Mouse (Mus musculus) hindbrain, embryonic 16.5 days (tissue): Measurements from ENCODE around the gene Uso1. TPM values are rescaled to one million over a fixed set of nuclear protein-coding genes. Genes with fewer than 3 reads are reported as not detected.

ENCODE experiments used
- ATAC-seq: fragments of 200-750 bp; cut with Nextera tagmentation; 2 replicates; pipeline ENCODE4 v1.8.0; 2017; ENCODE audit warnings: moderate TSS enrichment, moderate library complexity
- H3K27ac ChIP-seq: fragments of 300-500 bp; sonication (generic); 2 replicates; pipeline ENCODE4 v1.5.1; 2014; ENCODE audit warnings: low read depth, mild to moderate bottlenecking, control low read depth, low read length, moderate library complexity
- H3K27me3 ChIP-seq: fragments of 300-500 bp; sonication (generic); replicated peaks from 2 replicates; pipeline ENCODE4 v1.6.1; 2014; ENCODE audit warnings: low read length; ENCODE audit not compliant: control insufficient read depth, insufficient read depth
- H3K36me3 ChIP-seq: fragments of 300-500 bp; sonication (generic); 2 replicates; pipeline ENCODE4 v1.6.1; 2014; ENCODE audit warnings: mild to moderate bottlenecking, low read length, moderate library complexity, mixed read lengths; ENCODE audit not compliant: control insufficient read depth, insufficient read depth
- H3K4me1 ChIP-seq: fragments of 300-500 bp; sonication (generic); 2 replicates; pipeline ENCODE4 v1.6.1; 2014; ENCODE audit warnings: low read depth, low read length; ENCODE audit not compliant: control insufficient read depth, insufficient read depth
- H3K4me2 ChIP-seq: fragments of 300-500 bp; sonication (generic); 2 replicates; pipeline ENCODE4 v1.6.1; 2014; ENCODE audit warnings: mild to moderate bottlenecking, low read length, control low read depth, moderate library complexity
- H3K4me3 ChIP-seq: fragments of 300-500 bp; sonication (generic); 2 replicates; pipeline ENCODE4 v1.5.1; 2014; ENCODE audit warnings: mild to moderate bottlenecking, low read length, control low read depth, moderate library complexity
- H3K9ac ChIP-seq: fragments of 300-500 bp; sonication (generic); 2 replicates; pipeline ENCODE4 v1.6.1; 2014; ENCODE audit warnings: low read depth, mild to moderate bottlenecking, control low read depth, low read length, moderate library complexity
- H3K9me3 ChIP-seq: fragments of 300-500 bp; sonication (generic); 2 replicates; pipeline ENCODE4 v1.6.1; 2014; ENCODE audit warnings: mild to moderate bottlenecking, low read length, moderate library complexity; ENCODE audit not compliant: control insufficient read depth
- WGBS: fragments of 180-500 bp; shearing (Covaris S2); extraction: QIAGEN DNeasy Blood & Tissue Kit; methylation state at CpG from one replicate; pipeline ENCODE4 v1.1.7; 2014; 5-methylcytosine and 5-hydroxymethylcytosine counted together
- polyA plus RNA-seq: library from polyadenylated mRNA; unstranded; fragments of >200 nt; fragmentation: Nextera tagmentation; extraction: Ambion mirVana; gene quantifications from 2 replicates; pipeline ENCODE4 v1.2.1, GENCODE M21; 2015

Uso1 gene
- polyA plus RNA-seq, 1 experiment from 2014 or later: 35.7 TPM

DNA sequence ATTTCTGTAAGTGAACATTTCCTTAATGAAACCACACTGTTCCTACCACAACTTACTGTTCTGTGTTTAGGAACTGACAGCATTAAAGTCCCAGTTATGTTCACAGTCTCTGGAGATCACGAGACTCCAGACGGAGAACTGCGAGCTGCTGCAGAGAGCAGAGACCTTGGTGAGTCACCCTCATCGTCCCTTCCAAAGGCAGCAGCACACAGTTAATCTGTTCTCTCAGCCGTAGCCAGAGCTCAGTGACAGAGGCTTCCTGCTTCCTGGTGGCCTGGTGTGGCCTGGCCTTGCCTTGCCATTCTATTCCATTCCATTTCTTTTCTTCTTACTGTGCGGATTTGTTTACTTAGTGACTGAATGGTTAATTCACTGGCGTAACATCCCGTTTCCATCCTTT, 60.5 kb downstream of the Uso1 start:
- no peak overlapping the region for H3K9ac ChIP-seq
- no peak overlapping the region for H3K27ac ChIP-seq
- no peak overlapping the region for H3K4me3 ChIP-seq
- no peak overlapping the region for H3K4me2 ChIP-seq
- peaks cover 6% of the 10 kb centered on the region; the same call in 1 of the 2 replicates for H3K4me1 ChIP-seq
- ATAC-seq: no peak
- H3K9me3 ChIP-seq: no peaks in the 10 kb centered on the region
- no peaks in the 10 kb centered on the region for H3K27me3 ChIP-seq
- H3K36me3 ChIP-seq: peaks cover 27% of the 10 kb centered on the region
- 75% methylated on average over 8 of the region's 8 CpGs for WGBS

- H3K4me3 ChIP-seq: no peak overlapping the region
- H3K36me3 ChIP-seq: peaks cover 24% of the 10 kb centered on the region
- no peaks in the 10 kb centered on the region for H3K4me1 ChIP-seq
- H3K27ac ChIP-seq: no peak overlapping the region
- no peak overlapping the region for H3K4me2 ChIP-seq
- H3K9ac ChIP-seq: no peak overlapping the region
- no peak for ATAC-seq
- WGBS: 93% methylated on average over 6 of the region's 6 CpGs
- H3K27me3 ChIP-seq: no peaks in the 10 kb centered on the region
- H3K9me3 ChIP-seq: no peaks in the 10 kb centered on the region
Observed at GRCm38 (mm10) chr5:92204162-92205036, 66.7 kb downstream of the Uso1 start.

- ATAC-seq: no peak
- H3K36me3 ChIP-seq: peaks cover 21% of the 10 kb centered on the region; the same call in 1 of the 2 replicates
Observed at GRCm38 (mm10) chr5:92205184-92205583, 67.4 kb downstream of the Uso1 start.

GRCm38 (mm10) chr5:92205706-92206105, 68.0 kb downstream of the Uso1 start:
- H3K4me1 ChIP-seq: no peaks in the 10 kb centered on the region
- no peak overlapping the region for H3K27ac ChIP-seq
- H3K4me3 ChIP-seq: no peak overlapping the region
- H3K9me3 ChIP-seq: no peaks in the 10 kb centered on the region
- no peaks in the 10 kb centered on the region for H3K27me3 ChIP-seq
- H3K4me2 ChIP-seq: no peak overlapping the region
- WGBS: 85% methylated on average over 5 of the region's 5 CpGs
- H3K36me3 ChIP-seq: peaks cover 19% of the 10 kb centered on the region; the same call in 1 of the 2 replicates
- H3K9ac ChIP-seq: no peak overlapping the region
- ATAC-seq: no peak

More at GRCm38 (mm10) chr5:92205184-92205583, 67.4 kb downstream of the Uso1 start:
- Histone ChIP-seq H3K4me3 (no peak overlapping the region), H3K9me3 (no peaks in the 10 kb centered on the region), H3K4me2 (no peak overlapping the region), H3K27ac (no peak overlapping the region), H3K27me3 (no peaks in the 10 kb centered on the region), H3K4me1 (no peaks in the 10 kb centered on the region), H3K9ac (no peak overlapping the region)
- WGBS: 87% methylated on average over 7 of the region's 7 CpGs

DNA sequence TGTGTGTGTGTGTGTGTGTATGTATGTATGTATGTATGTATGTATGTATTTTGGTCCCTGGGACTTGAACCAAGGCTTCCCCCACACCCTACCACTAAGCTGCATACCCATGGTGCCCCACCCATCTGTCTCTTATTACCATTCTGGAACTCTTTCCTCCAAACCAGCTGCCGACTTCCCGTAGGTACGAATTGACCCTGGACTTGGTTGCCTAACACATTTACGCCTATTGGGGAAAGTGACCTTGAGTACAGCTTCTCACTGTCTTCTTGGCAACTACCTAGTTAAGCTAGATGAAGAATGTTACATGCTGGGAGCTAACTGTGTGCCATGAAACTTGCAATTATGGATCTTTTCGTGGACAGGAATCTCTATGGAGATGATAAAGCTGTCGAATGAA, 68.4 kb downstream of the Uso1 start:
- no peak overlapping the region for H3K27ac ChIP-seq
- WGBS: 97% methylated on average over 6 of the region's 6 CpGs

DNA sequence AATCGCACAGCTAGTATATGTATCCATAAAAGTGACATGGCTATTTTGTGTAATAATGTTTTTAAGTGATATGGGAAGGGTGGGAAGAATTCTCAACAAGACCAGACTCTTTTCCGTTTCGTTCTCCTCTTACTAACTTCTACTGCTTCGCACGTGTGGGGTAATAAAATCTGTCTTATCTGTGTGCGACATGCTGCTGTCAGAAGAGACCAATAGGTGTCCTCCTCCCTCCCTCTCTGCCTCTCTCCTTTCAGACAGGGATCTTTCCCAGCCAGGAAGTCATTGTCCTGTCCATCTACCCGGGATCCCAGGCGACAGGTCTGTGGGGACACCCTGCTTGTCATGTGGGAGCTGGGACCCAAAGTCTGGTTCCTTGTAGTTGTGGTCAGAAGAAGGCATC, 72.5 kb downstream of the Uso1 start:
- no peak overlapping the region for H3K9ac ChIP-seq
- H3K4me1 ChIP-seq: no peaks in the 10 kb centered on the region
- no peaks in the 10 kb centered on the region for H3K27me3 ChIP-seq
- H3K4me2 ChIP-seq: no peak overlapping the region
- no peaks in the 10 kb centered on the region for H3K36me3 ChIP-seq
- WGBS: 77% methylated on average over 8 of the region's 8 CpGs
- H3K27ac ChIP-seq: no peak overlapping the region
- H3K9me3 ChIP-seq: no peaks in the 10 kb centered on the region
- H3K4me3 ChIP-seq: no peak overlapping the region
- ATAC-seq: no peak

More for the DNA sequence above, 68.4 kb downstream of the Uso1 start:
- Histone ChIP-seq H3K9ac (no peak overlapping the region), H3K36me3 (peaks cover 17% of the 10 kb centered on the region; the same call in 1 of the 2 replicates), H3K4me2 (no peak overlapping the region), H3K9me3 (no peaks in the 10 kb centered on the region), H3K4me3 (no peak overlapping the region), H3K27me3 (no peaks in the 10 kb centered on the region), H3K4me1 (no peaks in the 10 kb centered on the region)
- no peak for ATAC-seq

GRCm38 (mm10) chr5:92212231-92212630, 74.5 kb downstream of the Uso1 start:
- 92% methylated on average over 4 of the region's 4 CpGs for WGBS
- Histone ChIP-seq H3K27me3 (no peaks in the 10 kb centered on the region), H3K27ac (no peak overlapping the region), H3K4me1 (no peaks in the 10 kb centered on the region), H3K9me3 (no peaks in the 10 kb centered on the region), H3K4me3 (no peak overlapping the region), H3K36me3 (no peaks in the 10 kb centered on the region), H3K9ac (no peak overlapping the region), H3K4me2 (no peak overlapping the region)
- no peak for ATAC-seq

- 96% methylated on average over 4 of the region's 4 CpGs for WGBS
- H3K9me3 ChIP-seq: no peaks in the 10 kb centered on the region
- no peak within 1 kb of the TSS for H3K4me3 ChIP-seq
- no peaks in the 10 kb centered on the region for H3K27me3 ChIP-seq
- no peak within 1 kb of the TSS for H3K9ac ChIP-seq
- peaks cover 4% of the 10 kb centered on the region for H3K4me1 ChIP-seq
- no peak within 1 kb of the TSS for H3K27ac ChIP-seq
- no peak for ATAC-seq
- no peaks in the 10 kb centered on the region for H3K36me3 ChIP-seq
- H3K4me2 ChIP-seq: no peak within 1 kb of the TSS
Observed at GRCm38 (mm10) chr5:92215308-92215707, 77.6 kb downstream of the Uso1 start, which contains the start of gene U90926. U90926 (minus strand) TSS chr5:92215408.

DNA sequence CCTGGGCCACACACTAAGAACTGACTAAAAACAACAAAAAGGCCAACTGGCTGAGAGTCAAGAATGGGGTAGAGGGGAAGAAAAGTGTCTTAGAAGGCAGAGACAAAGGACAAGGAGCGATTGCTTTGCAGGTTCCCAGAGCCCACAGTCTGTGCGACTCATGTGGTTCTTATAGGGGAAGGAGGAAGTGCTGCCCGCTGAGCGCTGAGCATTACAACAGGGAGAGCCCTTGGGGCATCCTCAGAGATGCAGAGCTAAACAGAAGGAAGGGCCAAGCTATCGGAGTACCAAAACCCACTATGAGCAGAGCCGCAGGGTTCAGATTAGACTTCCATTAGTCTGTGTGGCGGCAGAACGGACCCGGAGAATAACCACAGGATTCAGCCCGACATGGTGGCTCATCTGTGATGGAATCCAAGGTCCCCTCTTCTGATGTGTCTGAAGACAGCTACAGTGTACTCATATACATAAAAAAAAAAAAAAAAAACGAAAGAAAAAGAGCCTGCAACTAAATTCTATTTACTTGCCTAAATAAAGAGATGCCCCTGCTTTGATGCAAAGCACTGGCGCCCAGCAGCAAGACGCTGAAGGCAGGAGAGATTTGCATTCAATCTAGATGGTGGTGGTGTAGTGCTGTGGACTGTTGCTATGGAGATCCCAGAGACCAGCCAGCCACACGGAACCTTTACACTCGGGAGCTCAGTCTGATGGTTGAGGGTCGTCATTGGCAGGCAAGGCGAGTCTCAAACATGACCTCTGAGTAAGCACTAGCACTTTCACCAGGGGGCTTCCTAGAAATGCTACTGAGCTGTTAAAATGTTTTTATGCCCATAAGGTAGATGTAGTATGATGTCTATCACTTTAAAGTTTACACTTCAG, 81.4 kb downstream of the Uso1 start:
- H3K4me3 ChIP-seq: no peak overlapping the region
- no peak overlapping the region for H3K9ac ChIP-seq
- peak overlapping the region; percentile 65 for H3K27ac ChIP-seq
- ATAC-seq: peak; percentile 93
- no peaks in the 10 kb centered on the region for H3K9me3 ChIP-seq
- H3K27me3 ChIP-seq: no peaks in the 10 kb centered on the region
- 0 out of 2 replicates have a peak overlapping the region, but pooled peaks have one; percentile 13 for H3K4me2 ChIP-seq
- H3K4me1 ChIP-seq: peaks cover 4% of the 10 kb centered on the region
- WGBS: 25% methylated on average over 17 of the region's 17 CpGs
- H3K36me3 ChIP-seq: no peaks in the 10 kb centered on the region
